Mouse (Mus musculus): ENCODE measurements around the gene Fli1.

Fli1 gene

GRCm38 (mm10) chr9:32408730-32409059 is 134.0 kb downstream of the Fli1 start:
- DNase-seq (ENCODE audit: low spot score) = no peak

- DNase-seq (ENCODE audit: low spot score) = peak; percentile 44
These were observed 137.3 kb downstream of the Fli1 start for GRCm38 (mm10) chr9:32405191-32405925.

GRCm38 (mm10) chr9:32400662-32401161 is 141.9 kb downstream of the Fli1 start:
- no peak for DNase-seq (ENCODE audit: low spot score)

- no peak for DNase-seq (ENCODE audit: low spot score)
These were observed 142.4 kb downstream of the Fli1 start for GRCm38 (mm10) chr9:32400212-32400611.

- DNase-seq (ENCODE audit: low spot score) = no peak
These were observed 147.9 kb downstream of the Fli1 start for GRCm38 (mm10) chr9:32394761-32395161.

GRCm38 (mm10) chr9:32392716-32393115 is 149.9 kb downstream of the Fli1 start:
- no peak for DNase-seq (ENCODE audit: low spot score)

GRCm38 (mm10) chr9:32391701-32392100 is 151.0 kb downstream of the Fli1 start:
- DNase-seq (ENCODE audit: low spot score) = no peak

GRCm38 (mm10) chr9:32391092-32391491 is 151.6 kb downstream of the Fli1 start:
- DNase-seq (ENCODE audit: low spot score) = no peak

- peak; percentile 36 for DNase-seq (ENCODE audit: low spot score)
These were observed 154.5 kb downstream of the Fli1 start for GRCm38 (mm10) chr9:32388120-32388519.

- no peak for DNase-seq (ENCODE audit: low spot score)
These were observed 157.8 kb downstream of the Fli1 start for GRCm38 (mm10) chr9:32384906-32385305.

GRCm38 (mm10) chr9:32376863-32377590 is 165.6 kb downstream of the Fli1 start:
- no peak for DNase-seq (ENCODE audit: low spot score)

- no peak for DNase-seq (ENCODE audit: low spot score)
These were observed 166.6 kb downstream of the Fli1 start for GRCm38 (mm10) chr9:32376031-32376430.

GRCm38 (mm10) chr9:32373656-32374055 is 169.0 kb downstream of the Fli1 start:
- DNase-seq (ENCODE audit: low spot score) = no peak
